Mouse (Mus musculus) kidney, adult 11 months (tissue): ENCODE measurements around the gene Txnrd2.

Experiments used
- DNase-seq: peaks from one replicate; pipeline ENCODE4 v3.0.0; 2022

The Txnrd2 gene

DNA sequence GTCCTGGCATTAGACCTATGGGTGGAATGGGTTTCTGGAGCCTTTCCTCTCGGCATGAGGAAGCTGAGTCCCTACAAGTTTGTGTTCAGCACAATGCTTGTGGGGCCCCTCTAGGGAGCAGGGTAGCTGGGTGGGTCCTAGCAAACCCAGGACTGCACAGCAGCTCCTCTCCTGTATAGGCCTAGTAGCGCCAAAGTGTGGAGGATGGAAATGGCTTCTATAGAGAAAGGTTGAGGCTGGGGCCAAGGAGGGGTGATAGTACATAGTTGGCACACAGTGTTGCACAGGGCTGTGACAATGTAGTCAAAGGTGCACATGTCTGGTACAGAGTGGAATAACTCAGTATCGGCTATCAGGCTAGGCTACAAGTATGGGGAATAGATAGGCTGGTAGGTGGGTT, 32.1 kb upstream of the Txnrd2 start:
- DNase-seq: no peak

- DNase-seq: no peak
These were observed 31.2 kb upstream of the Txnrd2 start for GRCm38 (mm10) chr16:18394777-18395619.

GRCm38 (mm10) chr16:18395620-18396036, 30.6 kb upstream of the Txnrd2 start:
- peak; percentile 45 for DNase-seq

DNA sequence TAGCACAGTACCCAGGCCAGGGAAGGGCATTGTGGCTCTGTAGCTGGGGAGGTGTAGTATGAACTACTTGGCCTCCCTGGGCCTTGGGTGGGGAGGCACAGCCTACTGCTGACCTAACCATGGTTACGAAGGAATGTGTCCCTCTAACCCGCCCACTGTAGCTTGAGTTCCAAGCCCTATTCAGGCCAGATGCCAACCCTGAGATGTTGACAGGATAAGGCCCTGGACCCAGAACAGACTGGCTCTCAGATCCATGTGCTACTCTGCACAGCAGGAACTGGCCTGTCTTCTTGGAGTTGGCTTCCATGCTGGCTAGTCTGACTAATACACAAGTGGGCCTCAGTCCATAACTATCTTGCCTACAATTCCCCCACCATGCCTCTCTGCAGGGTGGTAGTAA, 30.0 kb upstream of the Txnrd2 start:
- DNase-seq: peak; percentile 86

DNA sequence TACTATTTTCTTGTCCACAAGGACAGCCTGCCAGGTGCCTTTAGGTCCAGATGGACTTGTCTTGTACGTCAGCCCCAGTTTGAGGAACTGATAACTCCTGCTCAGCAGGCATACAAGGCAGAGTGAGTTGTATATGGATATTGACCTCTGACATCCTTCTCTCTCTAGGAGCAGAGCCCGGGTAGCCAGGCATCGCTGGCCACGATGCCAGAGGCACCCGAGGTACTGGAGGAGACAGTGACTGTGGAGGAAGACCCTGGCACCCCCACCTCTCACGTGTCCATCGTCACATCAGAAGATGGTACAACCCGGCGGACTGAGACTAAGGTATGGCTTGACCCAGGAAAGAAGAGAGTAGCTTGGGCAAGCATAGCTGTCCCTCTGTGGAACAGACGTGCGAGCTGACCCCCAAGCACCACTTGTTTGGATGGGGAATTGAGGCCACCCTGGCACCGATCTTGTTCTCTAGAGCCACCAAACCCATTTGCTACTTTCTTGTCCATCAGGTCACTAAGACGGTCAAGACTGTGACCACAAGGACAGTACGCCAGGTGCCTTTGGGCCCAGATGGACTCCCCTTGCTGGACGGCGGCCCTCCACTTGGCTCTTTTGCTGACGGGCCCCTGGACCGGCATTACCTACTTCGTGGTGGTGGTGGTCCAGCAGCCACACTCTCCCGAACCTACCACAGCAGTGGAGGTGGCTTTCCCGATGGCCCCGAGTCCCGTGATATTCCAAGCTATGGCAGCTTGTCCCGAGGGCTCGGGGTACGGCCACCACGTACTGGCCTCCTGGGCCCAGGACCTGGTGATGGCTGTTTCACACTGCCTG, 29.2 kb upstream of the Txnrd2 start:
- DNase-seq: no peak

DNA sequence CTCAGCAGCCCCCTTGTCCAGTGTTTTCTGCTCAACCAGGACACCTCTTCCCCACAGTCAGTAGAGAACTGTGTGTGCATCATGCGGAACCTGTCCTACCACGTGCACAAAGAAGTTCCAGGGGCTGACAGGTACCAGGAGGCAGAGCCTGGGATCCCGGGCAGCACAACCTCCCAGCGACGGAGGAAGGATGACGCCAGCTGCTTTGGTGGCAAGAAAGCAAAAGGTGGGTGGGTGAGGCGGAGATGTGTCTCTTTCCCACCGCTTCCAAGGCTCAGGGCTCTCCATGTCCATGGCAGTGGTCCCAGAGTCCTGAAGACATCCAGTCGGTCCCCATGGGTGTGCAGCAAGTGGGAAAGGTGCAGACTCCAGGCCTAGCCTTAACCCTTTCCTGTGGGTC, 26.2 kb upstream of the Txnrd2 start:
- DNase-seq: no peak

- no peak for DNase-seq
These were observed 25.5 kb upstream of the Txnrd2 start for GRCm38 (mm10) chr16:18400472-18401216.

DNA sequence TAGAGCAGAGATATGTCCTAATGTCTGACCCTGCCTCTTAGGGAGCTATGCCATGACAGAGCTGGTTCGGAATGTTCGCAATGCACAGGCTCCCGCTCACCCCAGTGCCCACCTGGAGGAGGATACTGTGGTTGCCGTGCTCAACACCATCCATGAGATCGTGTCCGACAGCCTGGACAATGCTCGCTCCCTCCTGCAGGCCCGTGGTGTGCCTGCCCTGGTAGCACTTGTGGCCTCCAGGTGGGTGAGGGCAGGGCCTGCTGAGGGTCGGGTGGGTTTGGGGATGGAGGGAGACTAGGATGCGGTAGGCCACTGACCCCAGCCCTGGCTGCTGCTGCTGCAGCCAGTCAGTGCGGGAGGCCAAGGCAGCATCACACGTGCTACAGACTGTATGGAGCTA, 22.9 kb upstream of the Txnrd2 start:
- DNase-seq: no peak

GRCm38 (mm10) chr16:18405091-18405854, 20.9 kb upstream of the Txnrd2 start:
- no peak for DNase-seq

GRCm38 (mm10) chr16:18405876-18406275, 20.3 kb upstream of the Txnrd2 start:
- no peak for DNase-seq

- no peak for DNase-seq
These were observed 19.9 kb upstream of the Txnrd2 start for GRCm38 (mm10) chr16:18406293-18406692.

- DNase-seq: no peak
These were observed 18.3 kb upstream of the Txnrd2 start for GRCm38 (mm10) chr16:18407912-18408311.

DNA sequence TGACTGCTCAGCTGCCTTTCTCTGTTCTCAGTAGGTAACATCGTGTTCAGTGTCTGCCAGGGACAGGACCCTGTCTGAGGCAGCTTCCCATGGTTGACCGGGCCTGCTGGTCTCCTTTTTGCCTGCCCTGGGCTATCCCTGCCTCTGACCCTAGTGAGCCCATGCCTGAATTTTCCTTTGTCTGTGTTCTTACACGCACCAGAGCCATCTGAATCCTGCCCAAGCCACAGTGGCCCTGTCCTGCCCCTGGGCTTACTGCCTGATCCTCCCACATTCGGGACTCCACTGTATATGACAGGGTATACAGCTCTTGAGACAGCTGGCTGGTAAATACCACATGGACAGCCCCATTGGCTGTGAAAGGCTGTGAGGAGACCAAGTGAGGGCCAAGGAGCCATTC, 16.4 kb upstream of the Txnrd2 start:
- DNase-seq: peak; percentile 19

GRCm38 (mm10) chr16:18410418-18410817, 15.8 kb upstream of the Txnrd2 start:
- peak; percentile 17 for DNase-seq

DNA sequence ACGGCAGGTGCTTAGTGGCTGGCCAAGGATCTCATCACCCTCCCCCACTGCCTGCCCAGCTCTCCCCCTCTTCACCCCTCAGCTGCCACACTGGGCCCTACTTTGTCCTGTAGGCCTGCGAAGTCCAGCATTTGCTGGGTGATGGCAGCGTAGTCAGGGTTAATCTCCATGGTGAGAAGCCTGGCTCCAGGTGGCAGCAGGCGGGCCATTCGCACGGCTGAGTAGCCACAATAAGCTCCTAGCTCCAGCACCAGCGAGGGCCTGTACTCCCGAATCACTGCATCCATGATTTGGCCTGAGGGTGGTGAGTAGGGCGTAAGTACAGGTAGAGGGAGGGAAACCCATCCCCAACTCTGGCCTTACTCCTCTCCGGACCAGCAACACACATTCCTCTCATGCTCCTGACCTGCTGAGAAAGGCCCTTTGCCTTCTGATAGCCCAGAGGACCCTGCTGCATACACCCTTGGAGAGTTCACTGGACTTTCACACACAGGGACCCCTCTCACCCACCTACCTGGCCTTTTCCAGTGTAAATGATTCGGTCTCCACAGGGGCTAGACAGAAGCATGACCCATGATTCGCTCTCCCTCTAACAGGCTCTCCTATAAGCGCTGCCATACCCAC, 15.0 kb upstream of the Txnrd2 start:
- DNase-seq: peak; percentile 81

GRCm38 (mm10) chr16:18411802-18412476, 14.2 kb upstream of the Txnrd2 start:
- peak; percentile 95 for DNase-seq

DNA sequence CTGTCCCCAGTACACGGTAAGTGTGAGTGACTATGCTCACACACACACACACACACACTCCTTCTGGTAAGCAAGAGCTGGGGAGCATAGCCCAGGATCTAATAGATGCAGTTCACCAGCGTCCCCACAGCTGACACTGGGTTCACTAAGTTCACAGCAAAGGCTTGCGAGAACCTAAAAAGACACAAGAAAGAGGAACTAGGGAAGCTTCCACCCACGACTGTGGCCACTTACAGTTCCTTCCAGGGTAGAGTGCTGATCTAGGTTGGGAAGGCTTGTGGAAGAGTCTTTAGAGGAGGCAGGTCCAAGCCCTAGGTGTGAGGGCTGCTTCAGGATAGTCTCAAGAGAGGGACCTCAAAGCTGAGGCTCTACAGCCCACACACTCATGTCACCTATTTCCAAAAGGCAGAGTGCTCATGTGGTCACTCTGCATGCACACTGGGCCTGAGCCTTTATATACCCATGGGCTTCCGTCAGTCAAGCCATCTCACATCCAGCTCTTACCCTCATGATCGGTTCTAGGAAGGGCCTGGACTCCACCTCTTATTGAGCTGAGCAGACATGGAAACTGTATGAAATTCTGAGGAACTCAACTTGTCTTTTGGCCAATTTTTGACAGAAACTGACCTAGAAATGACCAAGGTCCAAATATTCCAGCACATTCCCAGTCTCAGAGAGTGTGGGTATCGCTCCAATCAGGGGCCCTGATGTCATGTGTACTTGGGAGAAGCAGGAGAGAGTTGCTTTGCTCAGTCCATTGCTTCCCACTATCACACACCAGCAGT, 13.0 kb upstream of the Txnrd2 start:
- DNase-seq: no peak

- DNase-seq: peak; percentile 51
These were observed 10.0 kb upstream of the Txnrd2 start for GRCm38 (mm10) chr16:18416094-18416761.

GRCm38 (mm10) chr16:18416837-18417236, 9.3 kb upstream of the Txnrd2 start:
- no peak for DNase-seq

DNA sequence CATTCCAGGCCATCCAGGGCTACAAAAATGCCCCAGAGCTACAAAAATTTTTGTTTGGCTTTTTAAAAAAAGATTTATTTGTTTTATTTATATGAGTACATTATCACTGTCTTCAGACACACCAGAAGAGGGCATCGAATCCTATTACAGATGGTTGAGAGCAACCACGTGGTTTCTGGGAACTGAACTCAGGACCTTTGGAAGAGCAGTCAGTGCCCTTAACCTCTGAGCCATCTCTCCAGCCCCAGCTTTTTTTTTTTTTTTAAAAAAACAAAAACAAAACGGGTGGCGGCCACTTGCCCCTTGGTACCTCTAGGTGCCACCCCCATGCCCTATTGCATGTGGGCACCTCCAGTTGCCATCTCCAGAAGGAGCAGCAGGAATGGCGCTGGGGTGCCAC, 8.7 kb upstream of the Txnrd2 start:
- no peak for DNase-seq
